Mouse (Mus musculus) heart, embryonic 12.5 days (tissue): ENCODE data around the gene Copg2. TPM values are rescaled to one million over a fixed set of nuclear protein-coding genes. Genes with fewer than 3 reads are reported as not detected.
A peak's percentile ranks its signal among the peaks of the same experiment; 100 is the strongest.

ENCODE experiments used
- ATAC-seq: fragments of 200-750 bp; cut with Nextera tagmentation; 2 replicates; pipeline ENCODE4 v1.8.0; 2017; ENCODE audit warnings: moderate TSS enrichment, moderate library complexity; ENCODE audit not compliant: insufficient number of reproducible peaks, low FRiP score
- H3K27ac ChIP-seq: fragments of 300-500 bp; sonication (generic); 2 replicates; pipeline ENCODE4 v1.5.1; 2016; ENCODE audit warnings: mild to moderate bottlenecking, moderate library complexity; ENCODE audit not compliant: poor library complexity, severe bottlenecking
- H3K27me3 ChIP-seq: fragments of 300-500 bp; sonication (generic); replicated peaks from 2 replicates; pipeline ENCODE4 v1.6.1; 2016; ENCODE audit warnings: mild to moderate bottlenecking, moderate library complexity
- H3K36me3 ChIP-seq: fragments of 300-500 bp; sonication (generic); 2 replicates; pipeline ENCODE4 v1.6.1; 2016; ENCODE audit warnings: mild to moderate bottlenecking, moderate library complexity
- H3K4me1 ChIP-seq: fragments of 300-500 bp; sonication (generic); replicated peaks from 2 replicates; pipeline ENCODE4 v1.6.1; 2016; ENCODE audit warnings: mild to moderate bottlenecking
- H3K4me2 ChIP-seq: fragments of 300-500 bp; sonication (generic); 2 replicates; pipeline ENCODE4 v1.6.1; 2016; ENCODE audit warnings: mild to moderate bottlenecking, moderate library complexity
- H3K4me3 ChIP-seq: fragments of 300-500 bp; sonication (generic); 2 replicates; pipeline ENCODE4 v1.5.1; 2016; ENCODE audit warnings: mild to moderate bottlenecking
- H3K9ac ChIP-seq: fragments of 300-500 bp; sonication (generic); 2 replicates; pipeline ENCODE4 v1.6.1; 2016; ENCODE audit warnings: mild to moderate bottlenecking, moderate library complexity
- H3K9me3 ChIP-seq: fragments of 300-500 bp; sonication (generic); replicated peaks from 2 replicates; pipeline ENCODE4 v1.6.1; 2016; ENCODE audit warnings: mild to moderate bottlenecking, moderate library complexity
- WGBS: fragments of 180-500 bp; shearing (Covaris S2); methylation state at CpG from one replicate; pipeline ENCODE4 v1.1.7; 2016; 5-methylcytosine and 5-hydroxymethylcytosine counted together
- polyA plus RNA-seq: library from polyadenylated mRNA; unstranded; fragments of >200 nt; fragmentation: Nextera tagmentation; extraction: Ambion mirVana; gene quantifications from 2 replicates; pipeline ENCODE4 v1.2.1, GENCODE M21; 2016

Gene Copg2
- polyA plus RNA-seq, 1 experiment from 2014 or later: 29.7 TPM

- Histone ChIP-seq H3K36me3 (peaks cover 76% of the 10 kb centered on the region), H3K4me3 (no peak overlapping the region), H3K4me1 (0 out of 2 replicates have a peak, but pooled peaks cover 6% of the 10 kb centered on the region), H3K27me3 (no peaks in the 10 kb centered on the region), H3K9ac (no peak overlapping the region), H3K9me3 (peaks cover 9% of the 10 kb centered on the region), H3K27ac (no peak overlapping the region), H3K4me2 (no peak overlapping the region)
- 78% methylated on average over 10 of the region's 10 CpGs for WGBS
- no peak for ATAC-seq
Observed at GRCm38 (mm10) chr6:30744846-30745245, 151.7 kb downstream of the Copg2 start.

DNA sequence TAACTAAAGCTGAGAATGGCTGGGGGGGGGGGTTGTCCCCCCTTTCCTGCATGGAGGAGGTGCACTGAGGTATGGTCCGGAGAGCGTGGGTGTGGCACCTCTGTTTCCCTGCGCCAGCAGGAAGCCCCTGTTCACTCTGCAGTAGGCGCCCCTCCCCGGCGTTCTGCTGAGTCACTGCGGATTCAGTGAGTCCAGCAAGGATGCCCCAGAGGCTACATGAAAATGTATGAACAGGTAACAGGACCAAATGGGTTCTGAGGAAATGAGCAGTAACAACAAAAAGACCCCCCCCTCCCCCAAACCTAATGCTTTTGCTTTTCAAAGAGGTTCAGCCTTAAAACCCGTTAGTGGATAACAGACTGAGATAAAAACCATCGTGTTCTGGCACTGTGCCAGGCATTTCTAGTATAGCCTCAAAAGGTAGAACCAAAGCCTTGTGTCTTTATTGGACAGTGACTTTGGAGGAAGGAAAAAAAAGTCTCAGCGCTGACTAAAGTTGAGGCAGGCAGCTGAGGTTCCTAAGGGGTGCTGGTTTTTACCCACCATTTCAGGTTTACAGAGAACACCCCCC, 157.3 kb downstream of the Copg2 start:
- peak overlapping the region; percentile 69 for H3K4me3 ChIP-seq
- peak overlapping the region; percentile 72 for H3K27ac ChIP-seq
- 0 out of 2 replicates have a peak, but pooled peaks cover 6% of the 10 kb centered on the region for H3K4me1 ChIP-seq
- H3K36me3 ChIP-seq: peaks cover 39% of the 10 kb centered on the region
- ATAC-seq: no peak
- H3K27me3 ChIP-seq: no peaks in the 10 kb centered on the region
- peak overlapping the region; percentile 73 for H3K9ac ChIP-seq
- H3K9me3 ChIP-seq: peaks cover 53% of the 10 kb centered on the region
- 62% methylated on average over 10 of the region's 10 CpGs for WGBS
- H3K4me2 ChIP-seq: peak overlapping the region; percentile 61

DNA sequence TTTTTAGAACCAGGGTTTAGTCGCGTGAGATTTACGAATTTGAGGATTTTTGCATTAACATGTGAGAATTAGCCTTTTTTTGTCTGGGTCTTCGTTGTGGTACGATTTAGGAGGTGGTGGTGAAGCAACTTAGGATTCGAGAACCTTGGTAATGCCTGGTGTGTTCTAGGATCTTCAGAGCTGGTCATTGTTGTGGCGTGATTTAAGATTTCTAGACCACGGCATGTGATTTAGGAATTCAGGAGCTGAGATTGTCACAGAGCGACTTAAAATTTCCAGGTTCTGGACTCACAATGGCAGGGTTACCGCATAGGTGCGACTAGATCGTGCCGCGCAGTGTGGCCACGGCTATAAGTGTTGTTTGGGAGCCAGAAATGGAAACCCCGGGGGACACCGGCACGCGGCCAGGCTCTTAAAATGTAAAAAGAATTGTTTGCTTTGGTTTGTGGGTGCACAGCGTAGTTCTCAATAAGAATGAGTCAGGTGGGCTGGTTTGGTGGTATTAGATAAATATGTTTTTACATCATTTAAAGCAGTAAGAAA, 158.1 kb downstream of the Copg2 start:
- H3K4me2 ChIP-seq: peak overlapping the region; percentile 63
- 49% methylated on average over 20 of the region's 20 CpGs for WGBS

DNA sequence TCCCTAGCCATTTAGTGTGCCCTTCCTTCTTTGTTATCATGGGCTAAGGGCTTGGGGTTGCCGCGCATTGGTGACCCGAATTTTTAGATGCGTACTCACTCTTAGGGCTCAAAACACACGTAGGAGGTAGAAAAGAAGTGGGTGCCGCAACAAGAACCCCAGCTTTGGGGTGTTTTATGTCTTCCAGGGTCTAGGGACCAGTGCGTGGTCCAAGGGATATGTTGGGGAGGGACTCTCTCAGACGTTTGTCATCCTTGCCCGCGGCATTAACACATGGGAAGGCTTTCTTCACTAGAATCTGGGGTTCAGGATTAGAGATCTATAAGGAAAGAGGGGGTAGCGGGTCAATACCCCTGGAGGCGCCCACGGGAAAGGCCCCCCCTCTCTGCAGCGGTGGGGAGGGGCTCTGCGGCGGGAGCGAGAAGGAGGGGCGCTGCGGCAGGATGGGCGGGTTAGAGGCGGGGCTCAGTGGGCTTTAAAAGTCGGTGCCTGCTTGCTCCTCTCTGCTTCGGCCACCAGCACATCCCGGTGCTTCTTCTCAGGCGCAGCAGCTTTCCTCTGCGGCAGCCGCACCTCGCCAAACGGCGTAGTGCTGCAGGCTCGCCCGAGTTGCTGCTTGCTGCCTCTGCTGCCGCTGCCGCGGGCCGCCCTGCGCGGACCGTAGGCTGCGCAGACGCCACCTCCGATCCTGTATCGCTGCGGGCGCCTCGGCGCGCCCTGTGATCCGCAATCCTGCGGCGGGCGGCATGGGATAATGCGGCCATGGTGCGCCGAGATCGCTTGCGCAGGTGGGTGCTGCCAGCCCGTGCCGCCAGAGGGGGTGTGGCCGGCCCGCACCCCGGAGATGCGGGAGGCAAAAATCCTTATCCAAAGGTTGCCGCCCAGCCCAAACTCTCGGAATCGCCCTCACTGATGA, 158.8 kb downstream of the Copg2 start:
- peak overlapping the region; percentile 69 for H3K4me3 ChIP-seq
- H3K27me3 ChIP-seq: no peaks in the 10 kb centered on the region
- peak; percentile 76 for ATAC-seq
- H3K27ac ChIP-seq: peak overlapping the region; percentile 91
- 50% methylated on average over 66 of the region's 66 CpGs for WGBS
- peaks cover 15% of the 10 kb centered on the region; the same call in 1 of the 2 replicates for H3K4me1 ChIP-seq
- peak overlapping the region; percentile 63 for H3K4me2 ChIP-seq
- H3K9ac ChIP-seq: peak overlapping the region; percentile 86
- H3K36me3 ChIP-seq: peaks cover 25% of the 10 kb centered on the region
- peaks cover 56% of the 10 kb centered on the region for H3K9me3 ChIP-seq

More for the DNA sequence above, 158.1 kb downstream of the Copg2 start:
- no peak for ATAC-seq
- H3K9ac ChIP-seq: peak overlapping the region; percentile 86
- peak overlapping the region; percentile 69 for H3K4me3 ChIP-seq
- H3K36me3 ChIP-seq: peaks cover 32% of the 10 kb centered on the region
- H3K27me3 ChIP-seq: no peaks in the 10 kb centered on the region
- peaks cover 53% of the 10 kb centered on the region for H3K9me3 ChIP-seq
- H3K27ac ChIP-seq: peak overlapping the region; percentile 91
- 0 out of 2 replicates have a peak, but pooled peaks cover 7% of the 10 kb centered on the region for H3K4me1 ChIP-seq

DNA sequence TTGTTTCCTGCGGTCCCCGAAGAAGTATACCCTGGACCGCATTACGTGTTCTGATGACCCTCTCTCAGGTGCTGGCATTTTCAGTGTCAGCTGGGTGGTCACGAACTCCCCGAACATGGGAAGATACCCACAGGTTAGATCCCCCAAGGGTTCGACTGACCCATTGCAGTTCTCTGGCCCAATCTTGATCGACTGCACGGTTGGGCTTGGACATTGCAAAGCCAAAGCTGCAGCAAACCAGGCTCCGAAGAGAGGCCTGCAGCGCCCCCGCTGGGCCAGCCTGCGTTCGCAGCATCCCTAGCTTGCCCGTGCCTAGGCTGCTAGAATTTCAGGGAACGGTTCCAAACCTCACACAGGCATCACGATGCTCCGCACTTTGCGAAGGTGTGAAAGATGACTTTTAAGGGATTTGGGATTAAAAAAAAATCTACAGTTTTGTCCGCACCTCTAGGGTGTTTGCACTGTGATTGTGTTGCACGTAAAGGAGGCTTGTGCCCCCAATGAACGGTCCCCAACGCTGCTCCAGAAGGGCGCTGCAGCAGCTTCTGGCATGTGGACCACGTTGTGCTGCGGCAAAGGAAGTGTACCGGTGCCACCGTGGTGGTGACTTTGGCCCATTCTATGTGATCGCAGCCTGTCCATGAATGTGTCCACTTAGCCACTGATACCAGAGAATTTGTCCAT, 159.6 kb downstream of the Copg2 start:
- Histone ChIP-seq H3K9ac (peak overlapping the region; percentile 45; the same call in 1 of the 2 replicates), H3K4me1 (peaks cover 18% of the 10 kb centered on the region; the same call in 1 of the 2 replicates), H3K4me3 (peak overlapping the region; percentile 69), H3K27me3 (no peaks in the 10 kb centered on the region), H3K27ac (peak overlapping the region; percentile 91), H3K9me3 (peaks cover 60% of the 10 kb centered on the region), H3K36me3 (peaks cover 18% of the 10 kb centered on the region), H3K4me2 (peak overlapping the region; percentile 63)
- WGBS: 49% methylated on average over 29 of the region's 29 CpGs
- peak; percentile 62 for ATAC-seq

GRCm38 (mm10) chr6:30736372-30736762, 160.2 kb downstream of the Copg2 start:
- peaks cover 18% of the 10 kb centered on the region; the same call in 1 of the 2 replicates for H3K4me1 ChIP-seq
- peaks cover 15% of the 10 kb centered on the region for H3K36me3 ChIP-seq
- peak overlapping the region; percentile 63 for H3K4me2 ChIP-seq
- peaks cover 60% of the 10 kb centered on the region for H3K9me3 ChIP-seq
- H3K27ac ChIP-seq: peak overlapping the region; percentile 73
- ATAC-seq: peak; percentile 8; the same call in 1 of the 2 replicates
- H3K9ac ChIP-seq: no peak overlapping the region
- no peaks in the 10 kb centered on the region for H3K27me3 ChIP-seq
- WGBS: 43% methylated on average over 13 of the region's 13 CpGs
- peak overlapping the region; percentile 69; the same call in 1 of the 2 replicates for H3K4me3 ChIP-seq

- no peaks in the 10 kb centered on the region for H3K27me3 ChIP-seq
- H3K27ac ChIP-seq: peak overlapping the region; percentile 76
- H3K4me1 ChIP-seq: peaks cover 18% of the 10 kb centered on the region; the same call in 1 of the 2 replicates
- H3K9me3 ChIP-seq: peaks cover 60% of the 10 kb centered on the region
- H3K4me3 ChIP-seq: peak overlapping the region; percentile 18
- H3K4me2 ChIP-seq: peak overlapping the region; percentile 63
- WGBS: 46% methylated on average over 15 of the region's 15 CpGs
- peak overlapping the region; percentile 68 for H3K9ac ChIP-seq
- ATAC-seq: no peak
- H3K36me3 ChIP-seq: peaks cover 15% of the 10 kb centered on the region
Observed at GRCm38 (mm10) chr6:30735728-30736371, 160.7 kb downstream of the Copg2 start.

GRCm38 (mm10) chr6:30734988-30735727, 161.4 kb downstream of the Copg2 start:
- H3K9me3 ChIP-seq: peaks cover 54% of the 10 kb centered on the region

GRCm38 (mm10) chr6:30734465-30734864, 162.1 kb downstream of the Copg2 start:
- Histone ChIP-seq H3K27ac (peak overlapping the region; percentile 9; the same call in 1 of the 2 replicates), H3K9me3 (peaks cover 48% of the 10 kb centered on the region), H3K4me3 (no peak overlapping the region), H3K27me3 (no peaks in the 10 kb centered on the region), H3K4me1 (peaks cover 16% of the 10 kb centered on the region), H3K4me2 (0 out of 2 replicates have a peak overlapping the region, but pooled peaks have one; percentile 0), H3K9ac (no peak overlapping the region), H3K36me3 (peaks cover 5% of the 10 kb centered on the region; the same call in 1 of the 2 replicates)
- WGBS: 71% methylated on average over 6 of the region's 6 CpGs
- ATAC-seq: no peak

More at GRCm38 (mm10) chr6:30734988-30735727, 161.4 kb downstream of the Copg2 start:
- ATAC-seq: no peak
- H3K9ac ChIP-seq: peak overlapping the region; percentile 68
- no peaks in the 10 kb centered on the region for H3K27me3 ChIP-seq
- H3K4me2 ChIP-seq: peak overlapping the region; percentile 54
- H3K36me3 ChIP-seq: peaks cover 8% of the 10 kb centered on the region
- WGBS: 56% methylated on average over 22 of the region's 22 CpGs
- peaks cover 12% of the 10 kb centered on the region; the same call in 1 of the 2 replicates for H3K4me1 ChIP-seq
- peak overlapping the region; percentile 76 for H3K27ac ChIP-seq
- peak overlapping the region; percentile 18 for H3K4me3 ChIP-seq
